Mouse (Mus musculus): Measurements from ENCODE around the gene Npepps. TPM values are rescaled to one million over a fixed set of nuclear protein-coding genes. Genes with fewer than 3 reads are reported as not detected.

The Npepps gene
- total RNA-seq, 2 experiments from 2014 or later: 150 to 154 TPM

DNA sequence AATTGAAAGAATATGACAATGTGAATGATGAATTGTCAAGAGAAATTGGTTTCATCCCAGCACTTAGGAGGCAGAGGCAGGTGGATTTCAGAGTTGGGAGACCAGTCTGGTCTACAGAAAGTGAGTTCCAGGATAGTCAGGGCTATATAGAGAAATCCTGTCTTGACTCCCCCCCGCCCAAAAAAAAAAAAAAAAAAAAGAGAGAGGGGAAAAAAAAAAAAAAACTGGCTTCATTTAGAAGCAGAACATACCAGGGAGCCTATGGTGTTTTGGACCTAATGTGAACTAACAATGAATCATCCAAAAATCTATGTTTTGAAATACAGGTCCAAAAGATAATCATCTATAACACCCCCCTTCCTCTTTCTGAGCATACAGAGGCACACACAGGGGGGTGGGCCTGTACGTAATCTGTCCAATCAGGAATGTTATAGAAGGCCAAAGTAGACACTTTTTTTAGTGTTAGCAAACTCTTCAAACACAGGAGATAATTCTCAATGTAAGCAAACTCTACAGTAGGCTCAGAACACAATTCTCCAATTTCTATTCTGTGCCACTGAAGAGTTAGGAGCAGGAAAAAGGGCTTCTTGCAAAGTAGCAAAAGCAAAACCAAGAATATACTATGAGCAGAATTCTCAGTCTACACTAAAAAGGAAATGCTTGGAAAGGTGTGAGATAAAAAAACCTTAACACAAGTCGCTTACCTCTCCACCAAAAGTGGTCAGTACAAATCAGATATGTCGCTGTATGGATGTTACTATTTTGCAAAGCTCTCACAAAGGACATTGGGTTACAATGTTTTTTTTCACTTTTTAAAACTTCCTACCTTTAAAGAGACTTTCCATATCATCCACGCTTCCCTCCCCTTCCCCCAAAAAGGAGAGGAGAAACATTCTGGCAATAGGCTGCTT is 94.5 kb downstream of the Npepps start:
- DNase-seq: no peak

GRCm38 (mm10) chr11:97184875-97185274 is 95.6 kb downstream of the Npepps start:
- DNase-seq: no peak

GRCm38 (mm10) chr11:97182446-97182845 is 98.0 kb downstream of the Npepps start:
- no peak for DNase-seq

DNA sequence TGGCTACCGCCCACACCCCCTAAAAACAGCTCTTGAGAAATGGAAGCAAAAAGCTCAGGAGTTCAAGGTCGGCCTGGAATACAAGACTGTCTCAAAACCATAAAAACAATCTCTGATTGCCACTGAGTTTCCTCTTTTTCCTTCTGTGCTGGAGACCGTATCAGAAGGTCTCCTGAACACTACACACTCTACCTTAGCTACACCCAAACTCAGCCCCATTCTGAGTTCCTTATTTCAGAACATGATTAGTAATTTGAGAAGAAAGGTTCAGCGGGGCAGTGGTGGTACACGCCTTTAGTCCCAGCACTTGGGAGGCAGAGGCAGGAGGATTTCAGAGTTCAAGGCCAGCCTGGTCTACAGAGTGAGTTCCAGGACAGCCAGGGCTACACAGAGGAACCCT is 99.4 kb downstream of the Npepps start:
- DNase-seq: no peak

DNA sequence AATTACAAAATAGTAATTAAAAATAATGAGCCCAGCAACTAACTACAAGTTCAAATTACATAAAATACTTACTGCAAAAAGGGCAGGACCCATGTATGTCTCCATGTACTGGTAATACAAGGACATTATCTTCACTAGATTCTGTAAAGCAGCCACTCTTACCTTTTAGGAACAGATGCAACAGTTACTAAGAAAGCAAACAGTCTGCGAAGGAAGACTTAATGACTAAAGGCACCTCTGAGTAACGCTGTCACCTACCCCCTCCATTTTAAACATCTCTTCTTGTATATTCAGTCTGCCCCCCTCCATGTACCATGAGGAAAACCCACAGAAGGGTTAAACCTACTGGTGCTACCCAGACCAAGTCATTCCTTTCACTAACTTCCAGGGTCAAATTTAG is 102.2 kb downstream of the Npepps start:
- DNase-seq: no peak

GRCm38 (mm10) chr11:97176851-97177250 is 103.6 kb downstream of the Npepps start:
- DNase-seq: no peak

DNA sequence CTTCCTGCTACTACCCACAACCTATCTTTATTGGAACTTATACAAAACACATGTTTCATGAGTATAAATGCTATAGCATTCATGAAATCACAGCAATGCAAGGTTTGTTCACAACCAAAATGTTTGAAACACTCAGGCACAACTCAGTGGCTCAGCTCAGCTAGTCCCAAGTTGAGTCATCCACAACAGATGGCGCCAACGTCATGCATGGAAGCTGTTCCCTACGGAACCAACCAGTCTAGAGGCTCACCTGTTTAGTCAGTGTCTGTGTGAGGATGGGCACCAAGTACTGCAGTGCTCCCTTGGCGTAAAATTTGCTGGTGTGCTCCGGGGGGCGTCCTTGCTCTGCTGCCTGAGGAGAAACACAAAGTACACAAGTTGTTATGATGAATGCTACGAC is 104.9 kb downstream of the Npepps start:
- DNase-seq: peak; percentile 53 to 55

DNA sequence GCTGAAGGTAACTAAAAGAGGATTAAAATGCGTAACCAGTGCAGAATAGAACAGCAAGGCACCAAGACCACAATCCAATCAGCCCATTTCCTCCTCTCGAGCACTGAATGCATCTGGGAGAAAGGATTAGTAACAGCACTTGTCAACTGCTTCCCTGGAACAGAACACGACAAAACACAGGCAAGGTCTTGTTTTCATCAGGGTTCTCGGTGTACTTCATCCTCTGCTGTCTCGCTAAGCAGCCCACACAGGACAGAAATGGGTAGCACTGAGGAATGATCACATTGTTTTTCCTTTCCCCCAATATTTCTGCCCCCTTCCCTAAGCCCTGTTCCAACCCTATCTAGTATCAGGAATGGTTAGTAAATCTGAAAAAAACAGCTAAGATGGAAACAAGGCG is 120.1 kb downstream of the Npepps start:
- DNase-seq: peak in 1 of 2 experiments; percentile 48

- no peak for DNase-seq
These were observed 123.4 kb downstream of the Npepps start for GRCm38 (mm10) chr11:97156999-97157398.

Other genes starting within 250 kb of the Npepps start
- gene Lrrc46, start 239.2 kb downstream of the Npepps start, total RNA-seq (2021): under 1 TPM; 0.76 to 0.85 TPM
- gene Mrpl10, start 239.1 kb downstream of the Npepps start, total RNA-seq (2021): 10 to 100 TPM; 74.8 to 75.4 TPM
- gene Osbpl7, start 230.0 kb downstream of the Npepps start, total RNA-seq (2021): 10 to 100 TPM; 16.0 to 16.9 TPM
- under 1 TPM in 1 of 2 experiments, not detected in 1; 0.15 TPM for gene Tbx21, start 165.3 kb downstream of the Npepps start, total RNA-seq (2021)
- gene Tbkbp1, start 129.1 kb downstream of the Npepps start, total RNA-seq (2021): 10 to 100 TPM; 83.8 to 94.3 TPM
- 100 to 1,000 TPM; 128 to 132 TPM for gene Kpnb1, start 92.8 kb downstream of the Npepps start, total RNA-seq (2021)
- gene Mrpl45, start 35.1 kb upstream of the Npepps start, total RNA-seq (2021): 10 to 100 TPM; 26.8 to 27.4 TPM
- gene Gpr179, start 71.4 kb upstream of the Npepps start, total RNA-seq (2021): under 1 TPM; 0.23 to 0.30 TPM
- gene Socs7, start 81.9 kb upstream of the Npepps start, total RNA-seq (2021): 10 to 100 TPM; 83.8 to 83.9 TPM
- gene Arhgap23, start 134.9 kb upstream of the Npepps start, total RNA-seq (2021): 10 to 100 TPM; 73.4 to 75.4 TPM
- gene 4933428G20Rik, start 219.7 kb upstream of the Npepps start, total RNA-seq (2021): not detected

Measured in layer of hippocampus, postnatal 36 days (tissue).